Mouse (Mus musculus): Measurements from ENCODE around the gene Map2k3. TPM values are rescaled to one million over a fixed set of nuclear protein-coding genes. Genes with fewer than 3 reads are reported as not detected.

Map2k3 gene
- total RNA-seq, 2 experiments from 2014 or later: 13.5 to 32.7 TPM

GRCm38 (mm10) chr11:60924498-60924897 lies 7.3 kb upstream of the Map2k3 start:
- peak; percentile 86 for ATAC-seq (replicated peaks; ENCODE audit: poor library complexity)

GRCm38 (mm10) chr11:60924981-60925380 lies 6.9 kb upstream of the Map2k3 start:
- ATAC-seq (replicated peaks; ENCODE audit: poor library complexity): no peak

DNA sequence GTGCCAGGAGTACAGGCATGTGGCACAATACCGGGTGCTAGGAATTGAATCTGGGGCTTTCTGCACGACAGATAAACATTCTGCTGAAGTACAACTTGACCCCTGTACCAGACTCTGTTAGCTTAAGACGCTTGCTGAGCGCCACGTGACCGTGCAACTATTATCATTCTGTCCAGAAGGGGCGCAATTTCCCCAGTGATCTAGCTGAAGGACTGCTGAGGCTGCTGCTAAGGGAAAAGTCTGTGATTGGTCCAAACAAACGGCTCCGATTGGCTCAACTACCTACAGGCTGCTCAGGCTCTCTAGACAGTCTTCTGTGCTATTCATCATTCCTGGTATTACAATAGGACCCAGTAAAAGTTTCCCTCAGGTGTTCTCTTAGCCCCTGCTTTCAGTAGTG lies 4.6 kb upstream of the Map2k3 start:
- peak; percentile 76 for ATAC-seq (replicated peaks; ENCODE audit: poor library complexity)

GRCm38 (mm10) chr11:60930724-60931281 lies 1.0 kb upstream of the Map2k3 start:
- ATAC-seq (replicated peaks; ENCODE audit: poor library complexity): no peak

DNA sequence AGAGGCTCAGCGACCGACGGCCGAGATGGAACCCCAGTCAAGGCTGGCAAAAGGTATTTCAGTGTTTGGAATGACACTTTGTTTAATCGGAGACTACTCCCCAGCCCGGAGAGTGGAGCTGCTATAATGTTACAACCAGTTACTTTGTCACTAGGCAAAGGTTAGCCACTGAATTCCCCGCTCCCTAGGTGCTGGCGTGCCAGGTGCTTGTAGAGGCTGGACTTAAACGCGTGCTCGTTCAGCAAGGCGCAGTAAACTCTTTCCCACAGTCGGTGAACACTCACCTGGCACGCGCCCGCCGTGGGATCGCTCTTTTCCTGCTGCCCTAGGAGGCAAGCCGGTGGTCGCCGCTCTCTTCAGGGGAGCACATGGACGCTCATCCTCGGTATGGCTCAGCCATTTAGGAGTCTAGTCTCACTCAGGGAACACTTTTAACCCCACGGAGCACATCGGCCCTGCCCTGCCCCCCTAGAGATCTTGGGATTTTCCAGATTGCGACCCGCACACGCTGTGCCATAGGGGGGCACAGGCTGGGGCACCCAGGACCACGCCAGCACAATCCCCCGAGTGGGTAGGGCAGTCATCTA lies 458 bp upstream of the Map2k3 start:
- ATAC-seq (replicated peaks; ENCODE audit: poor library complexity): no peak

DNA sequence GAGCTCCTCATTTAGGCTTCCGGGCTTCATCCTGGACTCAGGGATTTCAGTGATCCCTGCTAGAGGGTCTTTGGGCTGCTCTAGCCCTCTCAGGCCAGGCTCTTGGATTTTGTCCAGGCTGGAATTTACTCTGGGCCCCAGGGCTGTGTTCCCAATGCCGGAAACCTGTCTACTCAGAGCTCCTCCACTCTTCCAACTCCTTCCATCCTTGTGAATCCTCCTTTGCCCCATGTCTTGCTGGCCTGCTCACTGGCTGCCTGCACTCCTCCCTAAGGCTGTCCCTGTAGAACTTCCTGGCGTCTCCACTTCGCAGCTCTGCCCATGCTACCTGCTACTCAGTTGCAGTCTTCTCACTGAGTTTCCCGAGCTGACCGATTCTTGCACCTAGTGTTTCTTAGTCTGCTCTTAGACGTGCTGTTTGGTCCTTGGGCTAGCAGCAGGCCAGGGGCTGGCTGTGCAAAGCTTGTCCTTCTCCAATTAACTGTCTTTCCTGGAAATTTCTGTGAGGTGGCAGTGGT lies 729 bp downstream of the Map2k3 start:
- no peak for ATAC-seq (replicated peaks; ENCODE audit: poor library complexity)

- no peak for ATAC-seq (replicated peaks; ENCODE audit: poor library complexity)
These were observed 1.5 kb downstream of the Map2k3 start for GRCm38 (mm10) chr11:60933178-60933930.

- ATAC-seq (replicated peaks; ENCODE audit: poor library complexity): no peak
These were observed 3.0 kb downstream of the Map2k3 start for GRCm38 (mm10) chr11:60934795-60935194.

- ATAC-seq (replicated peaks; ENCODE audit: poor library complexity): peak; percentile 81
These were observed 3.6 kb downstream of the Map2k3 start for GRCm38 (mm10) chr11:60935326-60935974.

GRCm38 (mm10) chr11:60935975-60936373 lies 4.1 kb downstream of the Map2k3 start:
- peak; percentile 17; the same call in 1 of the 2 replicates for ATAC-seq (replicated peaks; ENCODE audit: poor library complexity)

GRCm38 (mm10) chr11:60937611-60938010 lies 5.8 kb downstream of the Map2k3 start:
- ATAC-seq (replicated peaks; ENCODE audit: poor library complexity): no peak

DNA sequence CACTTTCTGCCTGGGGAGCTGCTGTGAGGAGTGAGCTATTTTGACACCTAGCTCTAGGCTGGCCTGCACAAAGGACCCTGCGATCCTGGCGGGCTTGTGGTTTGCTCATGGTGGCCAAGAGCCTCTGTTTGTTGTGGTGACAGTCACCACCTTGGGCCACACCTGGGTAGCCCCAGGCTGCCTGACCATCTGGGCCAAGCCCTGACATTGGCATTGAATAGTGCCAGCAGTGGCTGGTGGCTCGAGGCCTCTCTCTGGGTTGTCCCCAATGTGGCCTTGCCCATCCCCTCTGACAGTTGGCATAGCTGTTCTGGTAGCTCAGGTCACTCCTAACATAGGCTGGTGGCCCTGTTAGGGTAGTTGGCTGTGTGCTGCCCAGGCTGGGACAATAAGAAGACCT lies 7.7 kb downstream of the Map2k3 start:
- no peak for ATAC-seq (replicated peaks; ENCODE audit: poor library complexity)

- no peak for ATAC-seq (replicated peaks; ENCODE audit: poor library complexity)
These were observed 8.7 kb downstream of the Map2k3 start for GRCm38 (mm10) chr11:60940501-60940900.

DNA sequence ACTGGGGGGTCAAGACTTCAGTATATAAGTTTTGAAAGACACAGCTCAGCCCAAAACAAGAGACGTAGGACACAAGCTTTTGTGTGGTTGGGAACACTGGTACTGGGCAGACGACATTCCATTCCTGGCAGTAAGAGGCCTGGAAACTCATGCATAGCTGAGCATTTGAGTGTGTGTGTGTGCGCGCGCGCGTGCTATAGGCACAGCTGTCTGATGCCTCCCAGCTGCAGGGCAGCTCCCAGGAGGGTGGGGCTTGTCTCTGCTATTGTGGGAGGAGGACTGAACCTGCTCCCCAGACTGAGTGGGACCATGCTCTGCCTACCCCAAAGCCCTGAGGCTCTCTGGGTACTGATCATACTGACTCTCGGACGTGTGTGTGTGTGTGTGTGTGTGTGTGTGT lies 9.5 kb downstream of the Map2k3 start:
- ATAC-seq (replicated peaks; ENCODE audit: poor library complexity): no peak

GRCm38 (mm10) chr11:60942263-60943015 lies 10.6 kb downstream of the Map2k3 start:
- peak; percentile 17; the same call in 1 of the 2 replicates for ATAC-seq (replicated peaks; ENCODE audit: poor library complexity)

DNA sequence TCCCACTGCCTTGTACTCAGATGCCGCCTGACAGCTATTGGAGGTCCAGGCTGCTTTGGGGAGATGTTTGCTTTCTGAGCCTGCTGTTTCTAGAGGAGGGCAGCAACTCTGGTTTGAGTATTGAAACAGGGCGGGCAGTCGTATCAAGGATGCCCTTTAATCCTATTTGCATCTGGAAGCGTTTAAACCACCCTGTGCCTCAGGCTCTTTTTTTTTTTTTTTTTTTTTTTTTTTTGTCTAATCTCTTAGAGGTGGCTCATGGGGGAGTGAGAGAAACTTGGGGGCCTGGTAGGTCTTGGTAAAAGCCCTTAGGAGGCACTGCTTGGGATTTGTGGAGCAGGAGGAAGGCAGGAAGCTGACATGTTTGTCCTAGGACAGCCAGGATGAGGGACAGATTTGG lies 13.2 kb downstream of the Map2k3 start:
- ATAC-seq (replicated peaks; ENCODE audit: poor library complexity): no peak

DNA sequence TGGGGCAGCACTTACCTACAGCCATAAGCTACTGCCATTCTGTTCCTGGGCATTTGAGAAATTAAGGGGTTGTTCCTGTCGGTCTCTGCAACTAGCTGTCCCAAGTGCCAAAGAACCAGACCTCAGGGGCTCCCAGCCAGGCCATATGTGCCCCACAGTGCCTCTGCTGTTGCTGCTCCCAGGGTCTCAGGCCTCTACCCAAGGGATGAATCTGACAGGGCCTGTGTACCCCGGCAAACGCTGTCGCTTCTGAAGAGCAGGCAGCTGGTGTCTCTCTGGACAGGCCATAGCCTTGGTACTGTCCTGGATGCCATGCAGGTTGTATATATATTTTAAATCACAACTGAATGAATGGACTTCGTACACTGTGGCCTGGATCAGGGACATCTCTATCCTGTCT lies 20.1 kb downstream of the Map2k3 start:
- no peak for ATAC-seq (replicated peaks; ENCODE audit: poor library complexity)

DNA sequence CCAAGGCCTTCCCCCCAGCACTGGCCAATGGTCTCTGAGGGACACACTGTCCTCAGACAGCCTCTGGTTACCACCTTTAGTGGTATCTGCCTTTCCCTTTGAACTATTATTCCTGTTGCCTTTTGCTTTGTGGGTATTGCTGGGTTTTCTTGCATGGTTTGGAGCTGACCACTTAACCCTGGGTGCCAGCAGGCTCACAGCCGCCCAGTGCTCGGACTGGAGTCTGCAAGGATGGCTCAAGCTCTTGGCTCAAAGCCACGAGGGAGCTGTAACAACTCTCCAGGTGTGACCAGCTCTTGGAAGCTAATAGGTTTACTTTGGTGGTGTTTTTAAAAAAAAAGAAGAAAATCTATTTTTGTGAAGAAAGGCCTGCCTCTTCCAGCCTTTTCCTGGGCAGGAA lies 20.5 kb downstream of the Map2k3 start:
- no peak for ATAC-seq (replicated peaks; ENCODE audit: poor library complexity)

- ATAC-seq (replicated peaks; ENCODE audit: poor library complexity): no peak
These were observed 21.2 kb downstream of the Map2k3 start for GRCm38 (mm10) chr11:60952986-60953385.

- ATAC-seq (replicated peaks; ENCODE audit: poor library complexity): peak; percentile 95
These were observed 22.0 kb downstream of the Map2k3 start for GRCm38 (mm10) chr11:60953803-60954202.

All from megakaryocyte progenitor cell, adult 5-6 weeks (primary cell).